Mouse (Mus musculus): Measurements from ENCODE around the gene Rin2. TPM values are rescaled to one million over a fixed set of nuclear protein-coding genes. Genes with fewer than 3 reads are reported as not detected.

Gene Rin2
- polyA plus RNA-seq, 1 experiment from 2014 or later: 33.0 TPM

GRCm38 (mm10) chr2:145783247-145783646 lies 108.2 kb downstream of the Rin2 start:
- peaks cover 43% of the 10 kb centered on the region for H3K4me1 ChIP-seq
- H3K9me3 ChIP-seq: no peaks in the 10 kb centered on the region
- WGBS: 84% methylated on average over 6 of the region's 6 CpGs
- ATAC-seq (ENCODE audit: insufficient number of reproducible peaks, insufficient read depth, low FRiP score, low TSS enrichment, low read depth): no peak
- no peak overlapping the region for H3K4me2 ChIP-seq
- no peak overlapping the region for H3K4me3 ChIP-seq
- no peak overlapping the region for H3K27ac ChIP-seq
- no peaks in the 10 kb centered on the region for H3K36me3 ChIP-seq
- no peak overlapping the region for H3K9ac ChIP-seq
- H3K27me3 ChIP-seq: no peaks in the 10 kb centered on the region

DNA sequence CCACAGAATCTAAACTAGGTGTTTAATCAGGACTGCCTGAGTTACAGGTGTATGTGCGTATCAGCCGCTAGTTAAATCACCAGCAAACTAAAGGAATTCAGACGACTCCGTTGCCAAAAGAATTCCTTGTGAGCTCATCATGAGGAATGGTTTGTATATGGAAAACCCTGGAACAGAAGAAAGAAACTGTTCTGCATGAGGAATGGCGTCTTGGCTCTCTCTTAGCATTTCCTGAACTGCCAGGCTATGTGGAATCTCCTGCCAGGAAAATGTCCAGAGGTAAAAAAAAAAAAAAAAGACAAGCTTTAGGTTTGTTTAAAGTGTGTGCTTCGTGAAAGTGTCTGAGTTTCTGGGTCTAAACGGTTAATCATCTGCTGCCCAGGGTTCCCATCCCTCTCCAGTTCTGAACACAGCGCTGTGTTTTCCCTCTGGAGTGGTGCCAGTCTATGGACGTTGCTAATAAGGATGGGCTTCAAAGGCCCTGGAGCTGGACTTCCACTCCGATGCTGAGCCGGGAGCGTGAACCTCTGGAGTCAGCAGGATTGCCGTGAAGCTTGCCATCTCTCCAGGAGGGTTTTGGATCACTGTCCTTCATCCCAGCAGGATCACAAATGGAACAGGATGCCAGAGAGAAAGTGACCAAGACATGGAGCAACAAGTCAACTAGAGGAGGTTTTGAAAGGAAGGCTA lies 109.4 kb downstream of the Rin2 start:
- WGBS: 56% methylated on average over 13 of the region's 13 CpGs
- Histone ChIP-seq H3K9ac (no peak overlapping the region), H3K9me3 (no peaks in the 10 kb centered on the region), H3K4me1 (peaks cover 43% of the 10 kb centered on the region), H3K27ac (peak overlapping the region; percentile 91; the same call in 1 of the 2 replicates), H3K4me3 (no peak overlapping the region), H3K27me3 (no peaks in the 10 kb centered on the region), H3K4me2 (no peak overlapping the region), H3K36me3 (no peaks in the 10 kb centered on the region)
- no peak for ATAC-seq (ENCODE audit: insufficient number of reproducible peaks, insufficient read depth, low FRiP score, low TSS enrichment, low read depth)

- Histone ChIP-seq H3K9ac (no peak overlapping the region), H3K4me3 (no peak overlapping the region), H3K27ac (peak overlapping the region; percentile 91; the same call in 1 of the 2 replicates), H3K36me3 (no peaks in the 10 kb centered on the region), H3K27me3 (no peaks in the 10 kb centered on the region), H3K9me3 (no peaks in the 10 kb centered on the region), H3K4me1 (peaks cover 43% of the 10 kb centered on the region), H3K4me2 (no peak overlapping the region)
- no peak for ATAC-seq (ENCODE audit: insufficient number of reproducible peaks, insufficient read depth, low FRiP score, low TSS enrichment, low read depth)
- 80% methylated on average over 1 of the region's 1 CpGs for WGBS
These were observed 109.9 kb downstream of the Rin2 start for GRCm38 (mm10) chr2:145784964-145785363.

DNA sequence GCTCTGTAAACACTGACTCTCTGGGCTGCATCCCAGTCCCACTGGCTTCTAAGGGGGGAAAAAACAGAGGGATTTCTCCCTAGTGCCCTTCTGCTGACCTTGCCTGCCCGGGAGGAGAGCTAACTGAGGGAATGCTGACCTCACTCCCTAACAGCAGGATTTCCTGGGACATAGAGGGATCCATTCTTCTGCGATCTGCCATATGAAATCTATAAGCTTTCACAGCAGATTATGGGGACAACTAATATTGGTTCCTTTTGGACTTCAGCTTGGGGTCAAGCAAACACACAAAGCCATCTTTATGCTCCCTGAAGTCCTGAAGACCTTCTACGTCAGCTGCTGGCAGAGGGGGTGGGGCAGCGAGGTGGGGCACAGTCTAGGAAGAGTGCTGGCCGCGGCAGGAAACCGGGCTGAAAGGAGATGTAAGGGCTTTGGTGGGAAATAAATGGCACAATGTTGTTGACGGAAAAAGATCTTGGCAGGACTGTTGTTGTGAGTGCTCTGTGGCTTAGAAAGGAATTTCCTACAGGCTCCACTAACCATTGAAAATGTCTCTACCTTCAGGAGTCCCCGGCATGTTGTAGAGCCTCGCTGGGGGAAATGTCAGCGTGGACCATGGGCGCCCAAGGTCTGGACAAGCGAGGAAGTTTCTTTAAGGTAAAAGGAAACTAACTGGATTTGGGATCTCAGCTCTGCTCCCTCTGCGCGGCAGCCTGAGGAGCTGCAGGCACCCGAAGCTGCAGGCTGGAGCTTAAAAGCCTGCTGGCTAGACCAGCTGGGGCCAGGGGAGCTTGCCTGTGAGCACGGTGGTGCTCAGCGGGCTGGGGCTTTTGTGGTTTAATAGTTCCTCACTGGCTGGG lies 111.0 kb downstream of the Rin2 start:
- ATAC-seq (ENCODE audit: insufficient number of reproducible peaks, insufficient read depth, low FRiP score, low TSS enrichment, low read depth): 0 out of 2 replicates have a peak, but pooled peaks have one; percentile 53
- peaks cover 43% of the 10 kb centered on the region for H3K4me1 ChIP-seq
- H3K27ac ChIP-seq: peak overlapping the region; percentile 91
- H3K9ac ChIP-seq: peak overlapping the region; percentile 70
- H3K4me2 ChIP-seq: peak overlapping the region; percentile 64
- no peaks in the 10 kb centered on the region for H3K27me3 ChIP-seq
- H3K36me3 ChIP-seq: no peaks in the 10 kb centered on the region
- WGBS: 2% methylated on average over 18 of the region's 18 CpGs
- no peaks in the 10 kb centered on the region for H3K9me3 ChIP-seq
- peak overlapping the region; percentile 35 for H3K4me3 ChIP-seq

DNA sequence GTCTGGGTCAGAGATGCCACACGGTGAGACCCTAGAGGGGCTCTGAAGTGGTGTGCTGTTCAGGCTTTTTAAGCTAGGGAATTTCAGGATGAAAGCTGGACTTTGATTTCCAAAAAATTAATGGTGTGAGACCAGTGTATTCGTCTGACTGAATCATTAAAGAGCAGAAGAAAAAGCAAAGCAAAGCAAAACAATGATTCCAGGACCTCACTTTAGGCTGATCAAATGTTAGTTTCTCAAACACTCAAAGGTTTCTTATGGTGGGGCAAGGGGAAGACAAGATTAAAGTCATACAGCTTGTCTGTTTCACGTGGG lies 111.6 kb downstream of the Rin2 start:
- peak overlapping the region; percentile 91 for H3K27ac ChIP-seq
- WGBS: 7% methylated on average over 3 of the region's 3 CpGs
- peak overlapping the region; percentile 35 for H3K4me3 ChIP-seq
- no peaks in the 10 kb centered on the region for H3K36me3 ChIP-seq
- peak overlapping the region; percentile 64 for H3K4me2 ChIP-seq
- no peaks in the 10 kb centered on the region for H3K27me3 ChIP-seq
- H3K9ac ChIP-seq: peak overlapping the region; percentile 70
- ATAC-seq (ENCODE audit: insufficient number of reproducible peaks, insufficient read depth, low FRiP score, low TSS enrichment, low read depth): no peak
- peaks cover 43% of the 10 kb centered on the region for H3K4me1 ChIP-seq
- no peaks in the 10 kb centered on the region for H3K9me3 ChIP-seq

- Histone ChIP-seq H3K4me2 (peak overlapping the region; percentile 64), H3K27me3 (no peaks in the 10 kb centered on the region), H3K4me1 (peaks cover 43% of the 10 kb centered on the region), H3K27ac (peak overlapping the region; percentile 91; the same call in 1 of the 2 replicates), H3K4me3 (no peak overlapping the region), H3K9ac (no peak overlapping the region), H3K36me3 (no peaks in the 10 kb centered on the region), H3K9me3 (no peaks in the 10 kb centered on the region)
- ATAC-seq (ENCODE audit: insufficient number of reproducible peaks, insufficient read depth, low FRiP score, low TSS enrichment, low read depth): no peak
- 34% methylated on average over 7 of the region's 7 CpGs for WGBS
These were observed 112.5 kb downstream of the Rin2 start for GRCm38 (mm10) chr2:145787486-145787885.

DNA sequence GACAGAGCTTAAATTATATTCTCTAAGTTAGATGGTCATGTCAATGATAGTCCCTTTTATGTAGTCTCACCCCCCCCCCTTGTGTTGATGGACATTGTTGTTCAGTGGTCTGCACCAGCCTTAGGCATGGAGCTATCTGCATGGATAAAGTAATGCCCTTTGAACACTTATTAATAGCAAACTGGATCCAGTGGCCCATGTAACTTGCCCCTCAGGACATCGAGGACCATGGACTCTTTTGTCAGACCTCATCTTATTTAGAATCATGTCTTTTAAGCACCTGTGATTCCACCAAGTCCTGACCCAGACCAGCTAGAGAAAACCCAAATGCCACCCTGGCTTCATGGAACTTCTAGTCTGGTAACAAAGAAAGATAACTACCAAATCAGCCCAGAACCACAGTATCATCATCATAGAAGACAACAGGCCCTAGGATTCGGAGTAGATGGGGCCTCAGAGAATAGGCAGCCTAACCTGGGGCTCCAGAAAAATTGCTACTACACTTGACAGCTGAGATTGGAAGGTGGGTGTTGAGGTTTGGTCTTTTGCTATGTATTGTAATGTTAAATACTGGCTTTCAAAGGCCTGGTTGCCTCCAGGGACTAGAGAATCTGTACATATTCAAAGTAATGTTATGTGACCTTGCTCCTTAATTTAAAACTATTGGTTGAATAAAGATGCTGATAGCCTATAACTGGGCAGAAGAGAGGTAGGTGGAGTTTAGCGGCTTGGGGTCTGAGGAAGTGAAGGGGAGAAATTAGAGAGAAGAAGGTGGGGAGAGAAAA lies 113.7 kb downstream of the Rin2 start:
- no peak overlapping the region for H3K9ac ChIP-seq
- H3K27me3 ChIP-seq: no peaks in the 10 kb centered on the region
- H3K4me3 ChIP-seq: no peak overlapping the region
- no peaks in the 10 kb centered on the region for H3K36me3 ChIP-seq
- H3K9me3 ChIP-seq: no peaks in the 10 kb centered on the region
- no peak overlapping the region for H3K4me2 ChIP-seq
- H3K27ac ChIP-seq: no peak overlapping the region
- H3K4me1 ChIP-seq: peaks cover 39% of the 10 kb centered on the region
- ATAC-seq (ENCODE audit: insufficient number of reproducible peaks, insufficient read depth, low FRiP score, low TSS enrichment, low read depth): no peak
- WGBS: 92% methylated on average over 3 of the region's 3 CpGs

- WGBS: 54% methylated on average over 1 of the region's 1 CpGs
- H3K27ac ChIP-seq: no peak overlapping the region
- no peak overlapping the region for H3K4me3 ChIP-seq
- H3K4me1 ChIP-seq: no peaks in the 10 kb centered on the region
- no peak overlapping the region for H3K4me2 ChIP-seq
- no peaks in the 10 kb centered on the region for H3K27me3 ChIP-seq
- no peak for ATAC-seq (ENCODE audit: insufficient number of reproducible peaks, insufficient read depth, low FRiP score, low TSS enrichment, low read depth)
- 0 out of 2 replicates have a peak, but pooled peaks cover 5% of the 10 kb centered on the region for H3K36me3 ChIP-seq
- H3K9me3 ChIP-seq: no peaks in the 10 kb centered on the region
- H3K9ac ChIP-seq: no peak overlapping the region
These were observed 118.7 kb downstream of the Rin2 start for GRCm38 (mm10) chr2:145793702-145794101.

DNA sequence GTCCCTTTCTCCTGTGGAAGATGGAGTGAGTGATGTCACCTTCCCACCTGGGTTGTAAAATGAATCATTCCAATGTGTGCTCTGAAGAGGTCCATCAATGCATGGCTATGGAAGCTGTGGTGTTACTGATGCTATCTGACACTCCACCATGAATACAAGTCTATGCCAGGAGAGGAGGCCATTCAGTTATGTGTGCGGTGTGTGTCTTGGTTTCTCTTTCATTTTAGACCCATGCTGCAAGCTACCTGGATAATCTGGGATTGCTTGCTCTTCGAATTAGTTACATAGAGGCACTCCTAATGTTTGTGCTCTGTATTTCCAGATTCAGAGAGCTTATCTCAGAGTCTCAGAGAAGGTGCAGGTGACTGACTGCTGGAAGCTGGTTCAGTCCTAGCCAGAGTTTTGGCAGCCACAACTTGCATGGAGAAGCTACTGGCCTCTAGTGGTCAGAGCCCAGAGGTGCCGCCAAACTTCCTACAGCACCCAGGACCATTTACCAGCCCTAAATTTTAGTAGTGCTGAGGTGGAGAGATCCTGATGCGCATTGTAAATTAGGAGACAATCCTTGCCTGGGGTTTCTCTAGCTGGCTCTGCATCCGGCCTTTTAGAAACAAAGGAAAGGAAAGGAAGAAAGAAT lies 119.4 kb downstream of the Rin2 start:
- WGBS: 39% methylated on average over 5 of the region's 5 CpGs
- no peak overlapping the region for H3K4me2 ChIP-seq
- H3K4me1 ChIP-seq: no peaks in the 10 kb centered on the region
- no peaks in the 10 kb centered on the region for H3K9me3 ChIP-seq
- H3K27me3 ChIP-seq: no peaks in the 10 kb centered on the region
- H3K4me3 ChIP-seq: no peak overlapping the region
- no peak for ATAC-seq (ENCODE audit: insufficient number of reproducible peaks, insufficient read depth, low FRiP score, low TSS enrichment, low read depth)
- H3K36me3 ChIP-seq: 0 out of 2 replicates have a peak, but pooled peaks cover 5% of the 10 kb centered on the region
- no peak overlapping the region for H3K27ac ChIP-seq
- no peak overlapping the region for H3K9ac ChIP-seq

GRCm38 (mm10) chr2:145797851-145798250 lies 122.8 kb downstream of the Rin2 start:
- Histone ChIP-seq H3K4me1 (no peaks in the 10 kb centered on the region), H3K27ac (no peak overlapping the region), H3K36me3 (0 out of 2 replicates have a peak, but pooled peaks cover 5% of the 10 kb centered on the region), H3K9me3 (no peaks in the 10 kb centered on the region), H3K4me3 (no peak overlapping the region), H3K4me2 (no peak overlapping the region), H3K9ac (no peak overlapping the region), H3K27me3 (no peaks in the 10 kb centered on the region)
- ATAC-seq (ENCODE audit: insufficient number of reproducible peaks, insufficient read depth, low FRiP score, low TSS enrichment, low read depth): no peak
- WGBS: 73% methylated on average over 1 of the region's 1 CpGs

DNA sequence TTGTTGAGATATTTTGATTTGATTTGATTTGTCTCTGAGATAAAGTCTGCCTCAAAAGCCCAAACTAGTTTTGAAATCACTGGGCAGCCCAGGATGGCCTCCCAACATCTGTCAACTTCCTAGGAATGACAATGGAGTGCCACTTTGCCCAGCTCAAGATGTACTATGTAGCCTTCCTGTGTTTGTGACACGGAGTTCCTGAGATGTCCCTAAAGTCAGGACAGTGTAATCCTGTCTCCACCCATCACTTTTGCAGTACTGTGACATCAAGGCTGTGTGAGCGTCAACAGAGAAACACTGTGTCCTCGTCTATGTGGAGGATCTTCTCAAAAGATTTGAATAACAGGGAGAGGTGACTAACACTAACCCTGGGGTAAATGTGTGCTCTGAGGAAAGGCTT lies 123.9 kb downstream of the Rin2 start:
- Histone ChIP-seq H3K27me3 (no peaks in the 10 kb centered on the region), H3K4me2 (no peak overlapping the region), H3K27ac (no peak overlapping the region), H3K4me1 (no peaks in the 10 kb centered on the region), H3K36me3 (0 out of 2 replicates have a peak, but pooled peaks cover 5% of the 10 kb centered on the region), H3K9ac (no peak overlapping the region), H3K4me3 (no peak overlapping the region), H3K9me3 (no peaks in the 10 kb centered on the region)
- ATAC-seq (ENCODE audit: insufficient number of reproducible peaks, insufficient read depth, low FRiP score, low TSS enrichment, low read depth): no peak
- WGBS: 82% methylated on average over 3 of the region's 3 CpGs

All from embryonic facial prominence, embryonic 13.5 days (tissue).